Mouse (Mus musculus): ENCODE measurements around the gene Ppp1r12a.

DNA sequence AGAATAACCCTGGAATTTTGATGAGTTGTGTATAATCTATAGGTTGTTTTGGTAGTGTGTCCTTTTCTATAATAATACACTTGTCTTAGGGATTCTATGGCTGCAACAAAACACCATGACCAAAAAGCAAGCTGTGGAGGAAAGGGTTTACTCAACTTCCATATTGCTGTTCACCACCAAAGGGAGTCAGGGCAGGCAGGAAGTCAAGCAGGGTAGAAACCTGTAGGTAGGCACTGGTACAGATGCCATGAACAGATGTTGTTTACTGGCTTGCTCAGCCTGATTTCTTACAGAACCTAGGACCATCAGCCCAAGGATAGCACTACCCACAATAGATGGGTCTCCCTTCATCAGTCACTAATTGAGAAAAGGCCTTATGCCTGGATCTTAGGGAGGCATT, 41.4 kb downstream of the Ppp1r12a start:
- TF ChIP-seq CTCF (IDR thresholded peaks at IDR 0.05; ENCODE audit: control insufficient read depth, insufficient read depth, insufficient read length) (no peak), MYOG (IDR thresholded peaks at IDR 0.05; ENCODE audit: control insufficient read depth, extremely low read depth, insufficient read length) (no peak), MAX (IDR thresholded peaks at IDR 0.05) (no peak), CEBPB (IDR thresholded peaks at IDR 0.05; ENCODE audit: low read depth) (no peak), FOSL1 (IDR thresholded peaks at IDR 0.05; ENCODE audit: insufficient read depth, low read length, poor library complexity, severe bottlenecking) (no peak), USF1 (IDR thresholded peaks at IDR 0.05; ENCODE audit: low read depth) (no peak), MYOD1 (IDR thresholded peaks at IDR 0.05; ENCODE audit: control insufficient read depth, insufficient read length, low read depth) (no peak)
